Mouse (Mus musculus): ENCODE results near the gene Clrn2.

The Clrn2 gene

DNA sequence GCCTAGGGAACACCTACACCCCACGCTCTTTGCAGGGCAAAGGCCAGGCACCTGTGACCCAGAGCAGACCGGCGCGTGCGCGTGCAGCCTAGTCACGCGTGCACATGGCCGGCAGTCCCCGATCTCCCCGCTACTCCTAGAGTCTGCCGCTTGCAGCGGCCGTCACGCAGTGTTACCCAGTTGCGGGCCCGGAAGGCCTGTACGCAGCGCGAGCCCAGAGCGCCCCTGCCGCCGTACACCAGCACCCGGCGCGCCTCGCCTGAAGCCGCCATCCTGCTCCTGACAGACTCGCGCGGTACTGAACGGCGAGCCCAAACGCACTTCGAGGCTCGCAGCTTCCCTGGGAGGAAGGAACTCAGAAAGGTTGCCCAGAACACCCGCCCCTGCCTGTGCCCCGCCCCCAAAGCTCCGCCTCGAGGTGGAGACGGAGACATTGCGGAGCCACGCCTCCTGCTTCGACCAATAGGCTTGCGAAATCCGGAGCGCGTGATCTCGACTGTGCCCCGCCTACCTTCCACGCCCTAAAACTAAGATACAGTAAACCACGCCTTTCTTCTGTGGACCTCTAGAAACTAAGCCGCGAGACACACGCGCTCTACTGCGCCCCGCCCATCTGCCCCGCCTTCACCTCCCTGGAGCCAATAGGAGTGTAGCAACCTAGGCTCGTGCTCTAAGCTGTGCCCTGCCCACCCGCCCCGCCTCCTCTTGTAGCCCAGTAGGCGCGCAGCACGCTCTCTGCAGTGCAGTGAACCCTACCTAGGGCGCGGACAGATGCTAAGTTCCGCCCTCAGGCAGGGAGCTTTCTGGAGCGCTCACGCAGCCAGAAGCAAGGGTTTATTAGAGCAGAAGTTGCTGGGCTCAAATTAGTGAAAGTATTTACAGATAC lies 3.5 kb upstream of the Clrn2 start, which contains the start of gene Qdpr:
Qdpr (minus strand) TSS at position 406 of the 886 bp plus-strand sequence.
- DNase-seq (ENCODE audit: low spot score in 2 of 2) = peak; percentile 92 to 96

DNA sequence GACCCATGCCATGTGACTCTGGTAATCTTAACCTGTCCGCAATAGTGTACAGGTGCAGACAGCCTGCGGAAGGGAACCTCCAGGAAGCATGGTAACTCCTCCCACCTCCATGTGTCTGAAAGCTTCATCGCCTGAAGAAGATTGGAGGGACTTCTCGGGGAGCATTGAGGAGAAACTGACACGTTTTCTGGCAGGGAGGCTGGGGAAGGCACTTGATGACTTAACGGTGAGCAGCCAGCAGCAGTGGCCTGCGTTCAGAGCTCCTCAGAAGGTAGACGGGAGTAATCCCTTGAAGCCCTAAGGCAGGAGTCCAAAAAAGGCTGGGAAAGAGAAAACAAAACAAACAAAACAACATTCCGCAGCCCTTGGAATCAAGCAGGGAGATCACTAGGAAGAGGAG lies 905 bp downstream of the Clrn2 start:
- DNase-seq (ENCODE audit: low spot score in 2 of 2) = no peak

DNA sequence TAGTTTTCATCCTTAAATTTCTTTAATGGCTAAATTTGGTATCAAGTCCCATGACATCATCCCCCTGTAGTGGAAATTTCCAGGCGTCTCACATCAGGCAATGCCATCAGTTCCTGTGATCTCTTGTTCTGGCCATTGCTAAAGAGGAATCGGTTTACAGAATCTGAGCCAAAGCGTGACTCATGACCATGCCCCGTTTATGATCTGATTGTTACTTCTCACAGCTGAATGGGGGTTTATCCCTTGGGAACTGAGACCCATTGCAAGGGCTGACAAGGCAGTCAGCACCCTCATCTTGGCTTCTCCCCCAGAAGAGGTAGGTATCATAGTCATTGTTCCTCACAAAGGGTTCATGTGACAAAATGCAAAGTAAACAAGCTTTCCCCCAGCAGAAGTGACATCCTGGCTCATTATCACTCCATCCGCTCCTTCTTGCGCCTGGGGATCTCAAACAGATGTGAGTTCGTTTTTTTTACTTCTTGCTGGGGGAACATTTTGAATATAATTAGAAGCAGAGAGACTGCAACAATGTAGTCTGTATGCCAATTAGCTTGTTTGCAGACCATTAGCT lies 19.4 kb downstream of the Clrn2 start:
- no peak for DNase-seq (ENCODE audit: low spot score in 2 of 2)

DNA sequence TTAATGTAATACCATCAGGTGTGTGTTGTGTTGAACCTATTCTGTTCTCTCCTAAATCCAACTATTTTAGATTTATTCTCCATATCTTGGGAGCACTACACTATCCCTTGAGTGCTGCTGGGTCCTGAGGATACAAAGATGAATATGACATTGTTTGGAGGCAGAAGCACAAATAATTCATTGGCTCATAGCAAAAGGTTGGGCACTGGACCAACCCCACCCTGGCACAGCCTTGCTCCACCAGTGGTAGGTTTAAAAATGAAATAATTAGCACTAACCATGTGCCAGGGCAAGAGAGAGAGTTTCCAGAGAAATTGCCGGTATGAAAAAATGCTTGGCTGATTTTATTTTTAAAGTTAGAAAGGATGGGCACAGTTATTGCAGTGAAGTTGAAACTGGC lies 20.0 kb downstream of the Clrn2 start:
- DNase-seq (ENCODE audit: low spot score in 2 of 2) = no peak

DNA sequence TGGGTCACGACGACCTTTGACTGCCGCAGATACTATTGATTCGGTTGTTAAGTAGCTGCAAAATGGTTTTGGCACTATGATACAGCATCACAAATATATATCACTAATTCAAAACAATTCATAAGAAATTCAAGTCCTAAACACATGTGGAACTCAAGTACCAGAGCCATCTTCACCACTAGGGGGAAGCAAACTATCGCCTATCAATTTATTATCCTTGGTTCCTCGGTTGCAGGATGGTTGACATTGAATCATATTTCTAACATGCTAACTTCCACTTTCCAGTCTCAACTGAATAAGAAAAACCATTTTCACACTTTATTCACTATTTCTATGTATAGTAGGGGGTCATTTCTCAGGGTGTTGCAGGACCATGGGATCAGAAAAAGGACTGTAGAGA lies 20.7 kb downstream of the Clrn2 start:
- no peak for DNase-seq (ENCODE audit: low spot score in 2 of 2)

DNA sequence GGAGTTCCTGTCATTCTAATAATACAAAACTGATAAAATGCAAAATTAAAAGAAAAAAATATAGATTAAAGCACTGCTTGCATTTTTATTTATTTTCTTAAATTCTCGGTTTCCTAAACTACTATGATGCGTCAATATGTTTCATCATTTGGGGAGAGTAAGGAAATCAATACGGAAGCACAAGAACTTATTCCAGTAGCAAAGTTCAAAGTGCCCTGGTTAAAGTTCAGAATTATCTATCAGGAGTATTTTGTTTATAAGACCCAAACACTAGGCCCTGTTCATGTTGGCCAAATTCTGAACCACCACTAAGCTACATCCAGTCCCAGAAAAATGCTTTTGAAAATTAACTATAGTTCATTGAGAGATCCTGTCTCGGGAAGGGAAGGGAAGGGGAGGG lies 21.2 kb downstream of the Clrn2 start:
- no peak for DNase-seq (ENCODE audit: low spot score in 2 of 2)

DNA sequence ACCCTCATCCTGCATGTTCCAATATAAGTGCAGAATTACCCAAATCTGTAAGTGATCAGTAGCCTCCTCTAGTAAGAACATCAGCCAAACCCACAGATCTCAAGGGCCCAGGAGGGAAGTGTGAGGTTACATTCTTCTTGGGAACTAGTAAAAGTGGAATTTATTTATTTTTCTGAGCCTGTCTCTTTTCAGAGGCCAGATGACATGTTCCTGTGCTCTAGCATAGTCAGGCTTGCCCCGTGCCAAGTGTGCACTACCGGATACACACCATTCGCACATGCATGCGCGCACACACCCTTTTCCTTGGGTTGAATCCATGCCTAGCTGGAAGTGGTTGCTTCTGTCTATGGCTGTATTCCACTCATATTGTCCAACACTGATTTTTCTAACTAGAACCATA lies 22.2 kb downstream of the Clrn2 start:
- no peak for DNase-seq (ENCODE audit: low spot score in 2 of 2)

DNA sequence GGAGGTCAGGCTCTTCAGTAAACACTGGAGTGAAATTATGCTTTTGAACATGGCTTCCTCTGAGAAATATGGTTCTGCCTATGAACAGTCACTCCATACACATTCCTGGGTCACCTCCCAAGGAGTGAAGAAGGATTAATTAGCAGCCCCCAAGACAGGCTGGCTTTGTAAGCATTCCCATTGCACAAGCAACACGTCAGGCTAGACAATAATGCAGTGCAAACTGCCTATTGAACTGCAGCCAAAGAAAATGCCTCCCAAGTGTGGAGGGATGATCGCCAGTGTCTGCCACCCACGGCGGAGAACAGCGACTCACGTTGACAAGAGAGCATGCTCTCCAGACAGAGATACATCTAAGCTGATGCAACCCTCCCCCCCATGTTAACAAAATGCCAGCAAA lies 22.7 kb downstream of the Clrn2 start:
- DNase-seq (ENCODE audit: low spot score in 2 of 2) = no peak

DNA sequence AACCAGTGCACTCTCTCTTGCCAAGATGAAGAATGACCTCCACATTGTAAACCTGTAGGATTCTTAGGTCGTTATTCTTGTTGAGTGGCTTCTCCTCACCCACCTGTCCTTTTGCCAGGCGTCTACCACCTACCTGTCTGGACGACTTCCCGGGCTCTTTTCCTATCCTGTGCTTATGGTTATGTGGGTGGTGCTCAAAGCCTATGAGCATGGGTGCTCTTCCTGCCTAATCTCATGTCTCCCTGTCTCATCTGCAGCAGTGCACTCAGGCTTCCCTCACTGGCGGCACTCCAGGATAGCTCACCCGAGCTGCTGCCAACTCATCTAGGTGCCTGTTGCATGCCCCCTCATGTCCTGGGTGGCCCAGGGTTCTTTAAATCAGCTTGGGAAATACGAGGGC lies 24.1 kb downstream of the Clrn2 start:
- DNase-seq (ENCODE audit: low spot score in 2 of 2) = no peak

DNA sequence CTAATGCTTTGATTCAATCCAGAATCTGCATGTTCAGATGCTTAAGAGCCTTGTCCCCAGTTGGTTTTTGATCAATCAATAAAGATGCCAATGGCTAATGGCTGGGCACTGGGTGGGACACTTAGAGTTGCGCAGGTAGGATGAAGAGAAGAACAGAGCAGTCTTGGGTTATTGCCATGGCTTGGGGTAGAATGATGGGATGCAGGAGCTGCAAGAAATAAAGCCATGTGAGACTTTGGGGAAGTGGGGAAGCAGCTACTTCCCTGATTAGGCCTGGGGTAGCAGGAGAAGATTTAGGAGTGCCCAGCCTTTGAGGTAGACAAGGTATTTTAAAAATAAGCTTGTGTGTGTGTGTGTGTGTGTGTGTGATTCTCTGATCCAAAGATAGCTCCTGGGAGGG lies 26.5 kb downstream of the Clrn2 start:
- no peak for DNase-seq (ENCODE audit: low spot score in 2 of 2)

DNA sequence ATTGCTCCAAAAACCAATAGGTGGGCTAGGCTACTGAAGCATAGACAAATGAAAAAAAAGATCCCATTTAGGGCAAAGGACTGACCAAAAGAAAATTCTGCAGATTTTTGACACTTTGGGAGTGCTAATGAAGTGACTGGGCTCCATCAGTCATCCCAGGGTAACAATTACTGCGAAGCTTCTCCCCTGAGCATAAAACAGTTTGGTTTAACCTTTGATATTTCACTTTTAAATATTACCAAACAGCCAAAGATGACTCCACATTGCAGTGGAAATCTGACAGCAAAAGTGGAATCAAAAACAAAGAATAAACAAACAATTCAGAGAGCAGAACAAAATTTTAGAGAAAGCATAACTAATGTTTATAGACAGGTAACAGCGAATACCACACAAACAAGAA lies 27.6 kb downstream of the Clrn2 start:
- no peak for DNase-seq (ENCODE audit: low spot score in 2 of 2)

DNA sequence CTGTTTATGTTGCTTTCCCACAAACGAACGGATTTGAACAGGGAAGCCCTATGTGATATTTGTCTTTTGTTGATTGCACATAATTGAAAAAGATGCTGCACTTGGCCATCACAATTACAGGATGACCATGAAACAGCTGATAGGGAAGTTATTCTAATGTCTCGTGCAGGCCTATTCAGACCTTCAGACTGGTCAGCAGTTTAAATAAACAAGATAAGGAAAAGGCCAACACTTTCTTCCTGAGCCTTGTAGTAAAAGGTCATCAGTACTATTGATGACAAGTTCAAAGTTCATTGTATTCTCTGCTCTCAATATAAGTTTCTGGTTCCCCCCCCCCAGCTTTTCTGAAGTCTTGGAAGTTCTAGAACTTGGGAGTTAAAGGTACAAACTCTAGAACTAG lies 29.1 kb downstream of the Clrn2 start:
- DNase-seq (ENCODE audit: low spot score in 2 of 2) = no peak

DNA sequence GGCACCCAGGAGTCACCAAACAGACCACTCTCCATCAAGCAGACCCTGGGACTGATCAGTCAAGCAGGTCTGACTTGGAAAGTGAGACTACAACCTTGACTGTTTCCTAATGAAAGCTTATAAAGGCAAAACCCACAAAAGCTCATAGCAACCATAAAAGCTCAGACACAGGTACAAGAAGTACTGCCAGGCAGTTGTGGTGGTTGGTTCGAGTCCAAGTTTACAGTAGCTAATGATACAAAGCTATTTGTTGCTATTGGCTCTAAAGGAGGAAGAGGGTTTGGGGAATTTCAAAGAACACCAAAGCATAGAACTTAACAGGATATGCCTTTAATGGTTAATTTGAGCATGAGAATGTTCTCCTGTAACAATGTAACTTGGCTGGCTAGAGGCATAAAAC lies 30.1 kb downstream of the Clrn2 start:
- no peak for DNase-seq (ENCODE audit: low spot score in 2 of 2)

DNA sequence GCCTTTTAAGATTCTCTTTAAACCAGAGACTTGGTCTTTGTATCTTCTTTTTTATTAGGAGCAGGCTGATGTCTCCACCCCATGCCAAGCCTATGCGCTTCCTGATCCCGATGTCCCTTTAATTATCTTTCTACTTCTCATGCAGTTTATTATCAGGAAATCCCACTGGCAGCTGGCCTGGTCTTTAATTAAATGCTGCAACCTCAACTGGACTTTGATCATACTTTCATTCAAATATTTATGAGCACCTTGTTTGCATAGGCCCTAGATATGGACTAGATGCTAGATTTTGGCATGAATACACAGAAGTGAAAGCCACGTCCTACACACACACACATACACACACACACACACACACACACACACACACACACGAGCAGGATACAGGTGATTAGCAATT lies 38.2 kb downstream of the Clrn2 start:
- no peak for DNase-seq (ENCODE audit: low spot score in 2 of 2)

DNA sequence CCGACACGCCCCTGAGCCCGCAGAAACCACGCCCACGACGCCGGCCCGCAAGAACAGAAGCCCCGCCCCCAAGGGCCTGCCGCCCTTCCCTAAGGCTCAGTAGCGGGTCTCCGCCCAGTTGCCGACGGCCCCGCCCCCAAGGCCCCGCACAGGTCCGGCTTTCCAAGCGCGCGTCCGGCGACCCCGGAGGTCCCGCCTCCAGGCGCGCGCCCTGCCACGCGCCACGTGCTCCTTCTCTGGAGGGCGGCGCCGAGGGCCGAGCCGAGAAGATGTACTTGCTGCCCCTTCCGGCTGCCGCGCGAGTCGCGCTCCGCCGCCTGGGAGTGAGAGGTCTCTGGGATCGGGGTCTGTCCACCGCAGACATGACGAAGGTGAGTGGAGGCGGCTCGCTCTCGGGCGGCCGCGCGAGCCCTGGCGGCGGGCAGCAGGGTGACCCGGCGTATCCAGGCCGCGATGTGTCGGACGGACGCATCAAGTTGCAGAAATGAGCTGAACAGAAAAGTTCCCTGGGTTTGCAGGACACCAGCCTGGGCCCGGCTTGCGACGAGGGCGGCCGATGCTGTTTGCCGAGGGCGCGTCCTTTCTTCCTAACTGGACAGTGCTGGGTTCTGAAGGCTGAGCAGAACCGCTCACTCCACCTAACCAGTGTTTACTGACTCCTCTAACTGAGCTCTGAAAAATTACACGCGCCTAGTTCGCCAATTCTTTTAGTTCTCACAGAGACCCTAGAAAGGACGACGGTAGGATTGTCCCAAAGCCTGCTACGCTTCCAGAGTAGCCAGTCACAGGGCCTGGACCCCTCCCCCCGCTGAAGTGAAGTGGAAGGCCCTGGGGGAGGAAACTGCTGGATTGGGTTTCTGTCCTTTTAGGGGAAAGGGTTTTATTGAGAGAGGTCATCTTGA lies 39.9 kb downstream of the Clrn2 start, which contains the start of gene Lap3:
Lap3 (plus strand) TSS at position 184 of the 902 bp plus-strand sequence.
- DNase-seq (ENCODE audit: low spot score in 2 of 2) = peak; percentile 99

DNA sequence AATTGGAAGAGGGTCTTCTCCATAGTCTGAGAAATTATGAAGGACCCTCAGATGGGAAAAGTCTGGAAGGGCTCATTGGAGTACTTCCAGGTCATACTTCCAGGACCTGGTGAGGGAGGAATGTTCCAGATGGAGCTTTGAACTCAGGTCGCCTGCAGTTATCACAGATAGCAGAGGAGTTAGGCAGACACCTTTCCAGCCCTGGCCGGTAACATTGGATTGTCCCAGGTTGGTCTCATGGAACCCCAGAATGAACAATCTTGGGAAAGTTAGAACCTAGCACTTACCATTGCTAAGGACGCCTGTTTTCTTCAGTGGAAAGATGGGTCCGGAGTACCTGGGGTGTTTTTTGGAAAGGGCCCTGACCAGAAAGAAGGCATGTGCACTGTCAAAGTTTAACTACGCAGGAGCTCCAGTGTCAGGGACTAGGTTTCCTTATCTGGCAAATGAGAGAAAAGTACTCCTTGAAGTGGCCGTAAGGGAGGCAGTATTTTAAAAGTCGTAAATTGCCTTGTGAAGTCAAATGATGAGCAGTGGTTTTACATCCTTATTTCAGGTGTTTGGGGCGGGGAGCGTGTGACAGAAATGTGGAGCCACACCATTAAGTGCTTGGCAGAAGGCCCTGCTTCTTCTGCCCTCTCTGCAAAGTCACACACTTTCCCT lies 40.7 kb downstream of the Clrn2 start:
- DNase-seq (ENCODE audit: low spot score in 2 of 2) = no peak

DNA sequence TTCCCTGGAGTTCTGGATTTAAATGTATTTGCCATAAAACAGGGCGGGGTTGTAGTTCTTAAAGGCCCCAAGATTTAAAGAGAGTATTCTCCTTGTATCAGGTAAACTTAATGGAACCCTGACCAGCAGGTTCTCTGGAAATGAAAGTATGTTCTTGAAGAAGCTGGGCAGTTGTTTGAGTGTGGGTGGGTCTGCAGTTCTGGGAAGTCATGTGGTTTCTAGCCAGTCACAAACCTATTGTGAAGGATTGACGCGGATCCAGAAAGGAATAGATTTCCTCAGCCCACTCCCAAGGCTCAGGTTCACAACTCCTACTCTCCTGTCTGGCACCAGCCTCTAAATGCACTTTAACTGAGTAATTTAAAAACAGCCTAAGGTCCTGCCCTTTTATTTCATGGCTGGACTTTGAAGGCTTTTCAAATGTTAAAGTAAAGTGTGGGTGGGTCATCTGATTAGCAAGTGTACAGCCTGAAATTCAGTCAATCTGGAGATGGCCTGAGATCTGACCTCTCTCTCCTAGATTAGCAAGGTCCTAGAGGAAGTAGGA lies 42.0 kb downstream of the Clrn2 start:
- DNase-seq (ENCODE audit: low spot score in 2 of 2) = no peak

DNA sequence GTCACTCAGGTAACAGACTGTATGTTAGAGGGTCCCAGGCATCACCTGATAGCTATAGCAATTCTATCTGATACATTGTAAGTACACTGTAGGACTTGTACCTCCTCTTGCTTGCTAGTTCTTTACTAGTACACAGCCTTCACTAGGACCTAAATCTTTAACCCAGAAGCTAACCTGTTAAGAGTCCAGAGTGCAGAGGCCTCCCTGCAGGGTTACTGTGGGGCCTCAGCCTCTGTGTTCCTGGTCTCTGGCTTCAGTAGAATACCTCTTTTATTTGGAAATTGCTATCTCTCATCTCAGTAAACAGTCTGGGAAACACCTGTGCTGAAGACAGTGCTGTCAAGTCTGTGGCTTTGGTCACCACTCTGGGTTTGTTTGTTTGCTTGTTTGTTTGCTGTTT lies 42.5 kb downstream of the Clrn2 start:
- DNase-seq (ENCODE audit: low spot score in 2 of 2) = no peak

DNA sequence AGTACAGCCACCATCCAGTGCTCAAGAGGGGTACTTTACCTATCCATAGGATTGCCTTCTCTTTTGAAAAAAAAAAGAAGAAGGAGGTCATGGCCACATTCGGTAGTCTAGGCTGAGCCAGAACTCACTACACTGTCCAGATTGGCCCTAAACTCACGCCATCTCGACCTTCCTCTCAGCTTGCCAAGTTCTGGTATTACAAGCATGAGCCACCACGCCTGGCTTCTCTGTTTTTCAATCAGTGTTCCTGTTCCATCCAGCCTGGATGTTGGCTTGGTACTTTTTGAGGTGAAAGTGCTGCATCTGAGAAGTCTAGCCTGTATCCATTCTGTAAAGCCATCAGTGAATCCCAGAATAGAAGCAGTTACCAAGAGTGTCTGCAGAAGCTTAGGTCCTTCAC lies 42.9 kb downstream of the Clrn2 start:
- DNase-seq (ENCODE audit: low spot score in 2 of 2) = no peak

DNA sequence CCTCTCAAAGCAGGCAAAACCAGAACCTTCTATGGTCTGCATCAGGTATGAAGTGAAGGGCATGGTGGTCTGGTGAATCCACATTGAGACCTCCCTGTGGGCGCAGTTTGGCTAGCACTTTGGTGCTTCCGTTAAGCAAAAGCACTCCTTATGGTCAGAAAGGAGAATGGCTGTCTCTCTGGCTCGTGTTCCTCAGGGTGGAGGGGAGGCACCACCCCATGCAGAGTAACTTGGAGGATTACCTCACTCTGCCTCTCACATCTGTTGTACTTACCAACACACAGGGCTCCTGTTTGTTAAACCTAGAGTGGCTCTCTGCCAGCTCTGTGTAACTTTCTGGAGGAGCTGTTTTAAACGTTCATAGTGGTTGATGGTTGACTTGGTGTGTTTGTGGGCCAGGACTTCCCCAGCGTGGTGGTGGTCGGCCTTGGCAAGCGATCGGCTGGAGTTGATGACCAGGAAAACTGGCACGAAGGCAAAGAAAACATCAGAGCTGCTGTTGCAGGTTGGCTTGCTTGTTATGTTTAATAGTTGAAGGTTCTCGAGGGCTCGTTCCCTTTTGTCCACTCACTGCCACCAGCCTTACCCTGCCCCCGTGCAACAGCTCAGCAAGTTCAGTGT lies 43.5 kb downstream of the Clrn2 start:
- DNase-seq (ENCODE audit: low spot score in 2 of 2) = no peak

DNA sequence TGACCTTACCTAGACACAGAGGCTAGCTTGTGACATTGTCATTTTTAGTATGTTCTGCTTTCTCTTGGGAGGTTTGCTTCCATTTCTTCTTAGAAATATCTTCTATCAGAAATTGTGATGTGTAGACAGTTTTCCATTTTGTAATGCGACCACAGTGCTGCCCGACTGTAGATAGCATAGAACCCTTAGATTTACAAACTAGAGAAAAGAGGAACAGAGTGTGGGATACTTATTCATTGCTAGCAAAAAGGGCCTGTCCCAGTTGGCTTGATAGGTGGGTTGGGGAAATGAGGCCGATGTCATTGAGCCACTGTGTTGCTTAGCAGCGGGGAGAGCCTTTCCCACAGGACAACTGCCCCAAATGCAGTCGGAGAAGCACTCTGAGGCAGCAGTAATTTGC lies 44.0 kb downstream of the Clrn2 start:
- no peak for DNase-seq (ENCODE audit: low spot score in 2 of 2)
